Mouse (Mus musculus): ENCODE measurements at regions not wholly inside any gene's neighbourhood (a gene's known extent, or its start where the extent isn't known, plus 50 kb on each side); places are given as distances from the start of the nearest gene placed in this dataset.

DNA sequence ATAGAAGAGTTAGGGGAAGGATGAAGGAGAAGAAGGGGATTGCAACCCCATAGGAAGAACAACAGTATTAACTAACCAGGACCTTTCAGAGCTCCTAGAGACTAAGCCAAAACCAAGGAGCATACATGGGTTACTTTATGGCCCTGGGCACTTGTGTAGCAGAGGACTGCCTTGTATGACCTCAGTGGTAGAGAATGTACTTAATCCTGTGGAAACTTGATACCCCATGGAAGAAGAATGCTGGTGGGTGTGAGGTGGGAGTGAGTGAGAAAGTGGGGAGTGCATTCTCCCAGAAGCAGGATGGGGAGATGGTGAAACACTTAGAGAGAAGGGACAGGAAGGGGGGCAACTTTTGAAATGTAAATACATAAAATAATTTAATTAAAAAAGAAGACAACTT, 75.4 kb upstream of the Manea start:
- ATAC-seq (ENCODE audit: low FRiP score) = no peak
- Histone ChIP-seq H3K4me3 (replicated peaks) (no peak overlapping the region), H3K4me1 (no peaks in the 10 kb centered on the region), H3K36me3 (no peaks in the 10 kb centered on the region), H3K9ac (replicated peaks) (no peak overlapping the region), H3K27ac (replicated peaks) (no peak overlapping the region), H3K27me3 (replicated peaks) (no peaks in the 10 kb centered on the region), H3K4me2 (no peak overlapping the region), H3K9me3 (replicated peaks) (no peaks in the 10 kb centered on the region)

DNA sequence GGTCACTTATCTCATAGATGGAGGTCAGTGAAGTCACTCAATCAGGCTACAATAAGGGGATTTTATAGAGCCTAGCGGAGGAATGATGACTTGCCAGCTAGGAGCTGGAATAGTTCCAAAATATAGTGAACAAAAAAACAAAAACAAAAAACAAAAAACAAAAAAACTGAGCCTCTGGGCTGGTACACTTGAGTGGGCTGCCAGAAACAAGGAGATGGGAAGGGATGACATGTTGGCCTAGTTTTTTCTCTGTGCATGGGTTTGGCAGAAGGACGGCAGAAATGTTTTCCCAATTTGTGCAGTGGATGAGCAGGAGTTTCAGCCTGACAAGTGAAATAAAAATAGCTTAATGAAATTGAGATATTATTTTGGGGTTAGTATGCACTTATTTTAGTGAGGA, 57.6 kb upstream of the Manea start:
- Histone ChIP-seq H3K9ac (replicated peaks) (no peak overlapping the region), H3K9me3 (replicated peaks) (no peaks in the 10 kb centered on the region), H3K4me1 (no peaks in the 10 kb centered on the region), H3K27me3 (replicated peaks) (no peaks in the 10 kb centered on the region), H3K4me2 (no peak overlapping the region), H3K4me3 (replicated peaks) (no peak overlapping the region), H3K36me3 (no peaks in the 10 kb centered on the region), H3K27ac (replicated peaks) (no peak overlapping the region)
- no peak for ATAC-seq (ENCODE audit: low FRiP score)
- WGBS = 73% methylated on average over 2 of the region's 2 CpGs

DNA sequence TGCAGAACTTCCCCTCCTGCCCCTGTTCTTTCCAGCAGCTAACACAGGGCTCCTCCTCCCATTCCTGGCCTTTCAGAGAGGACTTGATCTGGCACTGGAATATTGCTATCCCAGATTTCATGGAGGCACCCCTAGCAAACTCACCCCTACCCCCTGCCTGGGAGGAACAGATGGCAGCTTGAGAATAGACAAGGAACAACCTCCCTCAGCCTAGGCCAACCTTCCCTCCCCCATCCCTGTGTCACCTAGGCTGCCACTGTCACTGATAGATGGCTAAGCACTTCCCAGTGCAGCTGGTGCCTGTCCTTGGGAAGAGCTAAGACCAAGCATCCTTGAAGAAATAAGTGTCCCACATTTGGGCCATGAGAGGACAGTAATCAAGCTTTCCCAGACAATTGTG, 55.5 kb upstream of the Manea start:
- Histone ChIP-seq H3K4me2 (no peak overlapping the region), H3K9me3 (replicated peaks) (no peaks in the 10 kb centered on the region), H3K27ac (replicated peaks) (no peak overlapping the region), H3K4me1 (no peaks in the 10 kb centered on the region), H3K4me3 (replicated peaks) (no peak overlapping the region), H3K27me3 (replicated peaks) (no peaks in the 10 kb centered on the region), H3K36me3 (no peaks in the 10 kb centered on the region), H3K9ac (replicated peaks) (no peak overlapping the region)
- ATAC-seq (ENCODE audit: low FRiP score) = no peak

Data from neural tube, embryonic 15.5 days (tissue).